Mouse (Mus musculus) lung, adult 2 months (tissue): ENCODE data around the gene Cyb5d1.

Experiments
- CTCF ChIP-seq: fragments of 200-500 bp; IDR thresholded peaks from 2 replicates; pipeline ENCODE4 v1.5.1; 2011; ENCODE audit warnings: mild to moderate bottlenecking, low read length, control low read depth; ENCODE audit not compliant: insufficient read depth
- POLR2A ChIP-seq: fragments of 200-500 bp; IDR thresholded peaks from 2 replicates; pipeline ENCODE4 v1.6.1; 2011; ENCODE audit warnings: low read depth, mild to moderate bottlenecking, control low read depth, low read length, borderline replicate concordance; ENCODE audit errors: extremely low read depth

DNA sequence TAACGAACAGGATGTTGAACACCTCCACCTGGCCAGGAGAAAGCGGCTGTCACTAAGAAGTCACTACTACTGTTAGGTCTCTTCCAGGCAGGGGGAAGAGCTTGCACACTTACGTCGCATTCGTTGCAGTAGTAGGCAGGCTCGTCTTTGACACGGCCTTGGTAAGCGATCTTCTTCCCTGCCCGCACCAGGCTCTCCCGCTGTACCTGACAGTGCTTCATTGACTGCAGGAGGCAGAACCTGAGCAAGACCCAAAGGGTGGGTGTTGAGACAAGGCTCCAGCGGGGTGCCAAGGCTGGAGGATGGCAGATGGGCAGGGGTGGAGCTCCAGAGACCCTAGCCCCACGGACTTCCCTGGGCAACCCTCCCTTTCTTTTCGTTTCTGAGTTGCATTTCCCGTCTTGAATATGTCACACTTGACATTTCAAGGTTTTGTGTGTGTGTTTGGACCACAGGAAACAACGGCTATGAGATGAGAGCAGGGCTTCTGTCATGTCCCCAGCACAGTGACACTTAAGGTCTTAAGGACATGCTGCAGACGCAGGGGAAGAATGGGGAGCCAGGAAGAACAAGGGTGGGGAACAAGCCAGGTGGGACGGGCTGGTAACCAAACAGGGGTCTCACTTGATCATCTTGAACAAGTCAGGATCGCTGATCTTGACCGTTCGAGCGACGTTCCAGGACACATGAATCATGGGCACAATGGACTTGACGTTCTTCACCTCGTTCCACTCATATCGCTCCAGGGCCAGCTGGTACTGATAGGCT lies 4.8 kb upstream of the Cyb5d1 start:
- TF ChIP-seq CTCF (no peak), POLR2A (no peak)
